Mouse (Mus musculus): Measurements from ENCODE around the gene Tango6. TPM values are rescaled to one million over a fixed set of nuclear protein-coding genes. Genes with fewer than 3 reads are reported as not detected.

The Tango6 gene
- polyA plus RNA-seq, 1 experiment = 3.6 TPM

DNA sequence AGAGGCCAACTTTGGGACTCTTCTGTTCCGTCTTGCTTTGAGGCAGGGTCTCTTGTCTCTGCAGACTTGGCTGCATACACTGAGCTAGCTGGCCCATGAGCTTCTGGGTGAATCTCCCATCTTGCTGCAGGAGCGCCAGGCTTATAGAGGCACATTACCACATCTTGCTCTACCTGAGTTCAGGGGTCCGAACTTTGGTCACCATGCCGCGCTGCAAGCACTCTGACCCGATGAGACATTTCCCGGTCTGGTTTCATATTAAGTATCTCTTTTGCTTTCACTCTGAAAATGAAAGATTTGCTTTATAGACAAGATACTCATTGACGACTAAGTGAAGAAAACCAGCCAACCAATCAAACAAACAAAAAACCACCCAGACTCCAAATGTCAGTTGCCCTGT is 34.4 kb upstream of the Tango6 start:
- no peaks in the 10 kb centered on the region for H3K27me3 ChIP-seq (ENCODE audit: control insufficient read depth, insufficient read depth, low read length)
- no peak overlapping the region for H3K4me3 ChIP-seq (ENCODE audit: extremely low read depth, insufficient read depth, insufficient read length)
- TF ChIP-seq CTCF (IDR thresholded peaks at IDR 0.05; ENCODE audit: extremely low read depth, insufficient read depth, insufficient read length, insufficient replicate concordance) (no peak), POLR2A (IDR thresholded peaks at IDR 0.05; ENCODE audit: low read depth, low read length) (no peak)
- no peak overlapping the region for H3K27ac ChIP-seq (ENCODE audit: insufficient read depth, low read length)
- H3K4me1 ChIP-seq (ENCODE audit: control insufficient read depth, insufficient read depth, insufficient read length) = no peaks in the 10 kb centered on the region
- no peak for DNase-seq (ENCODE audit: low read depth in 1 of 2, low spot score in 2 of 2)
- no peaks in the 10 kb centered on the region for H3K36me3 ChIP-seq (ENCODE audit: control insufficient read depth, insufficient read depth, low read length)
- WGBS = 89% methylated on average over 8 of the region's 8 CpGs

DNA sequence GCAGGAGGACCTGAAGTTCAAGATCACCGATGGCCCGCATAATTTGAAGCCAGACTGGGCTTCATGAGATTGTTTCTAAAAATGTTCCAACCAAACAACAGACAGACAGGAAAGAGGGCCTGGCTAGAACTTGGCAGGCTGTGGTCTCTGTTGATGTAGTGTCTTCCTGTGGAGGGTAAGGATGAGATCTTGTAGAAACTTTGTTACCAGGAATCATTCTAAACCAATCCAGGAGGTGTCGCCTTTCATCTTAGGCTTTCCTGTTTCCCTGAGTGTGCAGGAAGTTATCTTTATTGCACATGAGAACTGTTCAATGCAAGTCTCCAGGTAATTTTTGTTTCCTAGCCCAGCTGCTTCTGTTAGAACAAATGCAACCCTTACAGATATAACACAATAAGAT is 30.9 kb upstream of the Tango6 start:
- H3K27me3 ChIP-seq (ENCODE audit: control insufficient read depth, insufficient read depth, low read length) = no peaks in the 10 kb centered on the region
- WGBS = 14% methylated on average over 3 of the region's 3 CpGs
- H3K4me3 ChIP-seq (ENCODE audit: extremely low read depth, insufficient read depth, insufficient read length) = no peak overlapping the region
- H3K36me3 ChIP-seq (ENCODE audit: control insufficient read depth, insufficient read depth, low read length) = no peaks in the 10 kb centered on the region
- no peaks in the 10 kb centered on the region for H3K4me1 ChIP-seq (ENCODE audit: control insufficient read depth, insufficient read depth, insufficient read length)
- no peak for DNase-seq (ENCODE audit: low read depth in 1 of 2, low spot score in 2 of 2)
- H3K27ac ChIP-seq (ENCODE audit: insufficient read depth, low read length) = no peak overlapping the region
- TF ChIP-seq POLR2A (IDR thresholded peaks at IDR 0.05; ENCODE audit: low read depth, low read length) = no peak
- no peak for TF ChIP-seq CTCF (IDR thresholded peaks at IDR 0.05; ENCODE audit: extremely low read depth, insufficient read depth, insufficient read length, insufficient replicate concordance)

DNA sequence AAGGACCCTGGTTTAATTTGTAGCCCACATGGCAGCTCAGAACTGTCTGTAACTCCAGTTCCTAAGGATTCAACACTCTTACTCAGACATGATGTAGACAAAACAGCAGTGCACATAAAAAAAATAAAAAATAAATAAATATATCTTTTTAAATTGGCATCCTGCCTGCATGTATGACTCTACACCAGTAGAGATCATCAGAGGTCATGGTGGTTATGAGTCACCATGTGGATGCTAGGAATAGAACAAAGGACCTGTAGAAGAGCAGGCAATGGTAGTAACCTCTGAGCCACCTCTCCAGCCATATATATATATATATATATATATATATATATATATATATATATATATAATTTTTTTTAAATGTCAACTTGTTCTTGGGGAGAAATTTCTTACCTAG is 26.8 kb upstream of the Tango6 start:
- no peak for DNase-seq (ENCODE audit: low read depth in 1 of 2, low spot score in 2 of 2)
- H3K4me3 ChIP-seq (ENCODE audit: extremely low read depth, insufficient read depth, insufficient read length) = no peak overlapping the region
- H3K27ac ChIP-seq (ENCODE audit: insufficient read depth, low read length) = no peak overlapping the region
- H3K27me3 ChIP-seq (ENCODE audit: control insufficient read depth, insufficient read depth, low read length) = no peaks in the 10 kb centered on the region
- H3K36me3 ChIP-seq (ENCODE audit: control insufficient read depth, insufficient read depth, low read length) = no peaks in the 10 kb centered on the region
- no peaks in the 10 kb centered on the region for H3K4me1 ChIP-seq (ENCODE audit: control insufficient read depth, insufficient read depth, insufficient read length)
- TF ChIP-seq POLR2A (IDR thresholded peaks at IDR 0.05; ENCODE audit: low read depth, low read length) (no peak), CTCF (IDR thresholded peaks at IDR 0.05; ENCODE audit: extremely low read depth, insufficient read depth, insufficient read length, insufficient replicate concordance) (no peak)

DNA sequence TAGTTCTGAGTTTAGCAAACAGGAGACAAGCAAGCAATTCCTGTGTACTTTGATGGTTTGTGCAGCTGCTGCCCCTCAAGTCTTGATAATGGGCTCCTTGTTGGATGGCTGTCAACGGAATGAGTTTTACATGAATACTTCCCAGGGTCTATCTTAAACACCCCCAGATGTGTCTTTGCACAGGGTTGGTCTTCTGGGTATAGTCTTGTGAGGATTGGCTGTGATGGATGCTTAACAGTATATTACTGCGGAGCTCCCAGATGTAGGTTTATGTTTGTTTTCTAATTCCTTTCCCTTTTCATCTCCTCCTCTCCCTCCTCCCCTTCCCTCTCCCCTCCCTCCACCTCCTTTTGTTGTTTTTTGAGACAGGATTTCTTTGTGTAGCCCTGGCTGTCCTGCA is 10.1 kb upstream of the Tango6 start:
- WGBS = 84% methylated on average over 2 of the region's 2 CpGs
- Histone ChIP-seq H3K27me3 (ENCODE audit: control insufficient read depth, insufficient read depth, low read length) (no peaks in the 10 kb centered on the region), H3K4me3 (ENCODE audit: extremely low read depth, insufficient read depth, insufficient read length) (no peak overlapping the region), H3K4me1 (ENCODE audit: control insufficient read depth, insufficient read depth, insufficient read length) (no peaks in the 10 kb centered on the region), H3K27ac (ENCODE audit: insufficient read depth, low read length) (no peak overlapping the region), H3K36me3 (ENCODE audit: control insufficient read depth, insufficient read depth, low read length) (no peaks in the 10 kb centered on the region)
- no peak for DNase-seq (ENCODE audit: low read depth in 1 of 2, low spot score in 2 of 2)
- no peak for TF ChIP-seq CTCF (IDR thresholded peaks at IDR 0.05; ENCODE audit: extremely low read depth, insufficient read depth, insufficient read length, insufficient replicate concordance)
- TF ChIP-seq POLR2A (IDR thresholded peaks at IDR 0.05; ENCODE audit: low read depth, low read length) = no peak

DNA sequence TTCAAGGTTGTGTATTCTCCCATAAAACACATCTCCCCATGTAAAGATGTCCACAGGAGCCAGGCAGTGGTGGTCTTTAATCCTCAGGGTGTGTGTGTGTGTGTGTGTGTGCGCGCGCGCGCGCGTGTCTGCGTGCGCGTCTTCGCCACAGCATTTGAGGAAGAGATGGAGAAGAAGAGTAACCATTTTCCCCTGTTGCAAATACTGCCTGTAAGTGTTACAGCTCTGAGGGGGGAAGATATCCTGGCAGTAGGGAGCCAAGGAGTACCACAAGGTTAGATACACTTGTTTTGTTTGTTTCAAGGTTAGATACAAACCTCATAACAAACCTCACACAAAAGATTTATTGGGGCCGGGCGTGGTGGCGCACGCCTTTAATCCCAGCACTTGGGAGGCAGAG is 8.6 kb upstream of the Tango6 start:
- H3K27ac ChIP-seq (ENCODE audit: insufficient read depth, low read length) = no peak overlapping the region
- no peaks in the 10 kb centered on the region for H3K4me1 ChIP-seq (ENCODE audit: control insufficient read depth, insufficient read depth, insufficient read length)
- DNase-seq (ENCODE audit: low read depth in 1 of 2, low spot score in 2 of 2) = no peak
- no peaks in the 10 kb centered on the region for H3K27me3 ChIP-seq (ENCODE audit: control insufficient read depth, insufficient read depth, low read length)
- no peaks in the 10 kb centered on the region for H3K36me3 ChIP-seq (ENCODE audit: control insufficient read depth, insufficient read depth, low read length)
- TF ChIP-seq POLR2A (IDR thresholded peaks at IDR 0.05; ENCODE audit: low read depth, low read length) = no peak
- TF ChIP-seq CTCF (IDR thresholded peaks at IDR 0.05; ENCODE audit: extremely low read depth, insufficient read depth, insufficient read length, insufficient replicate concordance) = no peak
- H3K4me3 ChIP-seq (ENCODE audit: extremely low read depth, insufficient read depth, insufficient read length) = no peak overlapping the region
- 98% methylated on average over 15 of the region's 15 CpGs for WGBS

DNA sequence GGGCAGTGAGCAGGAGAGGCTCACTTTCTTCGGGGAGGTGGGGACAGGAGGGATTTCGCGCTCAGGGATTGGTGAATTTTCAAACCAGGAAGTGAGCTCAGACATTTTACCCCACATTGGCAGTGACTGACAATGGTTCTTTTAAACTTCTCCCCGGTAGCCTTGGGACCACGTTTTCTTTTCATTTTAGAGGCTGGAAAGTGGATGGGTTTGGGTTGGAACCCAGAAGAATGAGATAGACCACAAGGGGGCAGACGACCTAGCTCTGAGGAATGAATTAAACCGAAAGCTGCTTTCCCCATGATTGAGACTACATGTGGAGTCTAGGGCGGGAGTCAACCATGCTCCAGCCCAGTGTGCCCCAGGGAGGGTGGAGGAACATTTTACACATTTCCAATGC is 8.0 kb upstream of the Tango6 start:
- Histone ChIP-seq H3K36me3 (ENCODE audit: control insufficient read depth, insufficient read depth, low read length) (no peaks in the 10 kb centered on the region), H3K4me3 (ENCODE audit: extremely low read depth, insufficient read depth, insufficient read length) (no peak overlapping the region), H3K27ac (ENCODE audit: insufficient read depth, low read length) (no peak overlapping the region), H3K27me3 (ENCODE audit: control insufficient read depth, insufficient read depth, low read length) (no peaks in the 10 kb centered on the region), H3K4me1 (ENCODE audit: control insufficient read depth, insufficient read depth, insufficient read length) (no peaks in the 10 kb centered on the region)
- WGBS = 73% methylated on average over 8 of the region's 8 CpGs
- TF ChIP-seq CTCF (IDR thresholded peaks at IDR 0.05; ENCODE audit: extremely low read depth, insufficient read depth, insufficient read length, insufficient replicate concordance) (no peak), POLR2A (IDR thresholded peaks at IDR 0.05; ENCODE audit: low read depth, low read length) (no peak)
- DNase-seq (ENCODE audit: low read depth in 1 of 2, low spot score in 2 of 2) = no peak

DNA sequence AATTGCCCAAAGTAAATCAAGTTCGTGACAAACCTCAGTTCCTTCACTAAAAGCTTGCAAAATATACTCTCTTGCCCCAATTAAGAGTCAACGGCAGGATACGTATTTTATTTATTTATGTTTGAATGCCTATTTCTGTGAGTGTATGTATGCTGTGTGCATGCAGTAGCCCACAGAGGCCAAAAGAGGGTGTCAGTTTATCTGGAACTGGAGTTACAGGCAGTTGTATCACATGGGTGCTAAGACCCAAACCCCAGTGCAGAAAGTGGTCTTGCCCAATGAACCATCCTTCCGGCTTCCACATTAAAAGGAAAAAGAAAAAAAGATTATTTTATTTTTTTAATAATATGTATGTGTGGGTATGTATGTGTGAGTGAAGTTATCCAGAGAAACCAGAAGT is 1.5 kb downstream of the Tango6 start:
- no peak overlapping the region for H3K27ac ChIP-seq (ENCODE audit: insufficient read depth, low read length)
- peaks cover 3% of the 10 kb centered on the region; the same call in 1 of the 2 replicates for H3K4me1 ChIP-seq (ENCODE audit: control insufficient read depth, insufficient read depth, insufficient read length)
- WGBS = 94% methylated on average over 4 of the region's 4 CpGs
- TF ChIP-seq CTCF (IDR thresholded peaks at IDR 0.05; ENCODE audit: extremely low read depth, insufficient read depth, insufficient read length, insufficient replicate concordance) = no peak
- no peak for TF ChIP-seq POLR2A (IDR thresholded peaks at IDR 0.05; ENCODE audit: low read depth, low read length)
- H3K36me3 ChIP-seq (ENCODE audit: control insufficient read depth, insufficient read depth, low read length) = 0 out of 2 replicates have a peak, but pooled peaks cover 1% of the 10 kb centered on the region
- no peak for DNase-seq (ENCODE audit: low read depth in 1 of 2, low spot score in 2 of 2)
- no peak overlapping the region for H3K4me3 ChIP-seq (ENCODE audit: extremely low read depth, insufficient read depth, insufficient read length)
- H3K27me3 ChIP-seq (ENCODE audit: control insufficient read depth, insufficient read depth, low read length) = no peaks in the 10 kb centered on the region
